Mouse (Mus musculus) left cerebral cortex, adult 11 months (tissue): ENCODE data around the gene Suv39h2.

Source experiments
- DNase-seq: peaks from one replicate; pipeline ENCODE4 v3.0.0; 2022; ENCODE audit warnings: low spot score

Gene Suv39h2

DNA sequence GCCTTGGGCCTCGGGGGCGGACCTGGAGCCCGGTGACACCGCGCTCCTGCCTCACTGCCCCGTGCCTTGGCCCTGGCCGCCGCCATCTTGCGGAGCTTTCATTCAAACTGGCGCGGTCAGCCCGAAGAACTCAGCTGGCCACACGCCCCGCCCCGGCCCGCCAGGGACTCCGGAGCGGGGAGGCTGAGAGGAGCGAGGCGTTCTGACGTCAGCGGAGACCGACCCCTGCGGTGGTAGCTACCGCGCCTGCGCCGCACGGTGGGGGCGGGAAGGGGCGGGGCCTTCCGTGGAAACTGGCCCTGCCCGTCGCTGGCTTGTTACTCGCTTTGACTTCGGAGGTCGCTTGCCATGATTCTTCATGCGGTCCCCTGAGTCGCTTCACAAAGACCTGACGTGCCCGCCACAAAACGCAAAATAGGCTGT is at the start of gene Suv39h2:
TSS of gene Suv39h2 (minus strand) at position 171 of the 423 bp plus-strand sequence.
- peak; percentile 86 for DNase-seq

DNA sequence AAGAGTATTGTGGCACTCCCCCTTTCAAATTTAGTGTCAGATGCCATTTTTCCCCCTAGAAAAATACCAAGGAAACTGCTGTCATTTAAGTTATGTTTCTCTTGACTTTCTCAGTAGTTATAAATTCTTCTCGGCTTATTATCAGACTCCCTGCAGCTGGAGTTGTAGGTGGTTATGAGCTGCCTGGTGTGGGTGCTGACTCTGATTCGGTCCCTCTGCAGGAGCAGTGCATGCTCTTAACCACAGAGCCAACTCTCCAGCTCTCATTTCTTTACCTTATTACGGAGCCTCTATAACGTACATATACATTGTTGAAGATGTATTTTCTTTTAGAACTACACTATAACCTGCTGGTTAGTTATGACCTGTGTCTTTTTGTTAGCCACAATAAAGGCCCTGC is 47.7 kb upstream of the Suv39h2 start:
- DNase-seq: no peak

DNA sequence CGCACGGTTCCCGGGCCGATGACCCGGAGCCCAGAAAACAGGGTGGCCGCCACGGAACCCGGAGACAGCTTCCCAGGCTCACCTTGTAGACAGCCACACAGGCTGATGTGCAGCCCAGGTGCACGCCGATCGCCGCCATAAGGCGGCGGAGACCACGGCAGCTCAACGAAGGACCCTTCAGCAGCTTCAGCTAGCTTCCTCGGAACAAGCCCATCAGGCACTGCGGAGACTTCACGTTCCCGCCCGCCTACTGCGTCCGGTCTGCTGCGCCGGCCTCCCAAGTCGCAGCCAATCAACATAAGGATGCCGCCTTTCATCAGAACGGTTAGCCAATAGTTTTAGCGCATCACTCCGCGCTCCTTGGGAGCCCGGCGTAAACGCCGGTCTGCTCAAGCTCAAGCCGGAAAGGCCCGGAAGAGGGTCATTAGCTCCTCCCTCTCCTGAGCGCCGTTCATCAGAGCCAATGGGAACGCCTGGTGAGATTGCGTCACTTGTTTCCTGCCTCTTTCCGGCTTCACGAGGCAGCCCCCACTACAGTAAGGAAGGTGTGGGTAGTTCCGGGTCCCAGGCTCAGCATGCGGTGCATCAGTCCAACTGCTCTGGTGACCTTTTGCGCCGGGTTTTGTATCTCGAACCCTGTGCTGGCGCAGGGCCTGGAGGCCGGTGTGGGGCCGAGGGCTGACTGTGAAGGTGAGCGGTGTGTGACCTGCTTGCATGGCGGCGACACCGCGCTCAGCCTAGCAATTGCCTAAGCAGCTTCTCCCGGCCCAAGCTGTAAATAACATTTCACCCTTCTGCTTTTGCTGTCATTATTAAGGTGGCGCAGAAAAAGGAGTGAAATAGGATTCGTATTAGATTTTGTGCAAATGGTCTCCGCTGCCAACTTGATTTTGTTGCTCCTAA is 38.0 kb upstream of the Suv39h2 start, which contains the start of the genes Gm45902, Hspa14 and Cdnf:
TSS of gene Gm45902 (minus strand) at position 239 of the 903 bp plus-strand sequence.
TSS of gene Hspa14 (minus strand) at position 263 of the 903 bp plus-strand sequence.
TSS of gene Cdnf (plus strand) at position 479 of the 903 bp plus-strand sequence.
- DNase-seq: peak; percentile 97

DNA sequence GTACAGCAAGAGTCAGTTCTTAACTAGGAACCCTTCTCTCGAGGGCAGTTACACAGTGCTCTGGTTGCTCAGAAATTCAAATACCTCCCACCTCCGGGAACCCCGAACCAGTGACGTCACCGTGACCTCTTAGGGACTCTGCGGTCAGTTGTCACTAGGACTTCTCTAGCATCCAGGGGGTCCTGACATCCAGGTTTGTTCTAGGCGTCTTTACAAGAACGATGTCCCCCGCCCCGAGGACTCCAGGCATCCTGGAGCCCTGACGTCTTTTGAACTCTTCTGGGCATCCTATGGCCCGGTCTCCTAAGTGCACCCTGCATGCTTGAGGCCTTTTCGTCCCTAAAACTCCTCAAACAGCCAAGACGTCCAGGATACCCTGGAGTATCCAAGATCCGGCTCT is 37.2 kb upstream of the Suv39h2 start:
- DNase-seq: peak; percentile 15

DNA sequence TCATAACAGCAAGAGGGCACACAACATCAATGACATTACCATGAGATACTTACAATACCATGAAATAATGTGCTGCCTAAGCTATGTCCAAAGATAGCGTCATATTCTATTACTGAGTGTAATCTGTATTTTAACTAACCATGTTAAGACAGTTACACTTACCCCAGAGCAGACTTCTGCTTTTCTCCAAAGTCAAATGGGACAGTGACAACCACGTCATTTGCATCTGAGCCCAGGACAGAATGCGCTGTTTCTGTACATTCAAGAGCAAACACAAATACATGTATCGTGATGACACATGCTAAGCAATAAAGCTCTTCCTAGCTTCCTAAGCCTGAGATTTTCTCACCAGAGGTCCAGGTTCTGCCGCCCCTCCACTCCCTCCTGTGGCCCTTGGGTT is 26.1 kb upstream of the Suv39h2 start:
- DNase-seq: no peak

DNA sequence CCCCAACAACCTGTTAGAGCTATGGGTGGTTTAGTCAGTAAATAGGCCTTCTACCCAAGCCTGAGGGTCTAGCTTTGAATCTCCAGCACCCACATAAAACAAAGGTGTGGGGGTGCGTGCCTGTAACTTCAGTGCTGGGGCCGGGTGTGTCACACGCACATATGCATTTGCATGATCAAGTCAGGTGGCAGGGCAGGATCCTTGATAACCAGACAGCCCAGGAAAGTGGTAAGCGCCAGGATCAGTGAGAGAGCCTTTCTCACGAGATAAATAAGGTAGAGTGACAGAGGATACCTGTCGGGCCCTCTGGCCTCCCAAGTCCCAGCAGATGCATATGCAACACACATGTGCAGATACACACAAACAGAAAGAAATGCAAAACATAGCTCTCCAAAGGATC is 24.7 kb upstream of the Suv39h2 start:
- DNase-seq: no peak

DNA sequence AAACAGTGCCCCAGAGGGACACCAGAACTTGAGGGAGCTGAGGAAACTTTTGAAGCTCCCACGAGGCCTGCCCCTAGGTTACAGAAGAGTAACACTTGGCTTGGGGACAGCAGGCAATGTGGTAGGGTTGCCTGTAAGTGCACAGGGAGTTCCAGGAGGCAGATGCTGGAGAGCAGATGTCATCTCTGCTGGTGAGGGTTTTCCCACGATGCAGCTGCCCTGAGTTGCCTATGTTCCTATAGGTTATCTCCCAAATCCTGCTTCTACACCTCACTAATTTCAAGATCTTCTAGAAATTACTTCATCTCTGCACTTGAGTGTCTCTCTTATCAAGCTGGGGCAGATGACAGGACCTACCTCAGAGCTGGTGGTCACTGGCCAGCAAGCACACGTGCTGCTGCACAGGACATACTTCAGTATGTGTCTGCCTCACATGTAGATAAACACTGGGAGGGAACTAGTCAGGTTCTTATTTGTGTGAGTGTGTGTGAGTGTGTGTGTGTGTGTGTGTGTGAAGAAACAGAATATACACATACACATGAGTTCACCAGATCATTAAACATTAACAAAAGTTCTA is 19.1 kb upstream of the Suv39h2 start:
- no peak for DNase-seq

DNA sequence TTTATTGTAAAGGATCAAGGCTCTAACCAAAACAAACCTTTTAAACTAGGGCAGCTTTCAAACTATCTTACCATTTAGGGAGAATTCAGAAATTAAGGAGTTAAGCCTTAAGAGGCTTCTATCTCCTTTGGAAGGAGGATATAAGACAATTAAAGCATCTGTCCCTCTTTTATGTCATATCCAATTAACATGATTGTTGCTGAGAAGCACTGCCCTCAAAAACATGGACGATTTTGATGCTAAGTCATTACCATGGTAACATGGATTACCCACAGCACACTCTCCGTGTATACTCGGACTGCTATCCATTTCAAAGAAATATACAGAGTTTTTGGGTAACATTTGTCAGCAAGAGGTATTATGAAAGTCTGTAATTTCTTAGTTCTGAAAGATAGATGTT is 15.0 kb upstream of the Suv39h2 start:
- no peak for DNase-seq

DNA sequence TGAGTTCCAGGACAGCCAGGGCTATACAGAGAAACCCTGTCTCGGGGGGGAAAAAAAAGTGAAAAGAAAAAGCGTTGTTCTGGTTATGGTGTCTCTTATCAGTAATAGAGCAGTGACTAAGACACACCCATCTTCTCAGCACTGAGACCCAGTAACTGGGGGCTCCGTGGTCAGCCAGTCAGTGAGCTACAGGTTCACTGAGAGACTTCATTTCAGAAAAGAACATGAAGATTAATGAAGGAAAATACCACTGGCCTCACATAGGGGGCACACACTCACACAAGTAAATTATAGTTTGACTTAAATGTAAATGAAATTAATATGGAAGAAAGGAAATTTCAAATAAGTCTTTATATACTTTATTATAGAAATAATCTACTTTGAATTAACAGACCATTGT is 5.4 kb upstream of the Suv39h2 start:
- no peak for DNase-seq

DNA sequence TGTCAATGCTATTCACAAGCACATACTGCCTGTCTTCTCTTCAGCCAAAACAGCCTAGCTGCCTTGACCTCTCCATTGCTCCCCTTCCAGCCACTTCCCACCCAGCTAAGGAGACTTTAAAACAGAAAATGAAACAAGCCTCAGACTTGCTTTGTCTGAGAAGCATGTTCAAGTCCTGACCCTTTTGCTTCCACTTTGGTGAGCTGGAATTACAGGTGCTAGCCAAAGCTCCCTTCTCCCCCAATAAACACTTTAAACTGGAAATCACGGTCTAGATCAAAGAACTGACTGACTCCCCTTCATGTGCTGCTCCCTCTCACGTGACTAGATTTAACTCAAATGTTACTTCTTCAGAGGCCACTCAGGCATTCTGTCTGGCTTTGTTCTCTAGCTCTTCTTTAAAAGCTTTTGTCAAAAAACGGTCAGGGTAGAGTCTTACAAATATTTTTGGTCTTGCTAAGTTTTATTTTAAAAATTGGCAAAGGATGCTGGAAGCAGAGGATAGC is 968 bp upstream of the Suv39h2 start:
- DNase-seq: no peak

DNA sequence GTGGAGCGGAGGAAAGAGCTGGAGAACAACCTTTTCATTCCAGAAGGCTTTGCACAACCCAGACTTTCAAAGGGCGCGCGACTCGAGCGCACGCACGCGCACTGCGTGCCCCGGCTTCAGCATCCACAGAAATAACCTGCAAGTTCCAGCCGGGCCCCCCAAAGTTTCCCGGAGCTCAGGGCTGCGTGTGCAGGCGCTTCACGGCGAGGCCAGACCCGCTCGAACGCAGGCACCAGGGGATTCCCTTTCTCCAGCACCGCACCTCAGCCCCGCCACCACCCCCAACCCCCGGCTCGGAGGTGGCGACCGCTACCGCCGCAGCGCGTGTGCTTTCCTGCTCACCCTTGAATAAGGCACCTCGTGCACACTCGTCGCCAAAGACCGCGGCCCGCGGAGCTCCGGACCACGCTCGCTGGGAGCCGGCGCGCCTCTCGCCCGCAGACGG is 448 bp downstream of the Suv39h2 start:
- peak; percentile 52 for DNase-seq

DNA sequence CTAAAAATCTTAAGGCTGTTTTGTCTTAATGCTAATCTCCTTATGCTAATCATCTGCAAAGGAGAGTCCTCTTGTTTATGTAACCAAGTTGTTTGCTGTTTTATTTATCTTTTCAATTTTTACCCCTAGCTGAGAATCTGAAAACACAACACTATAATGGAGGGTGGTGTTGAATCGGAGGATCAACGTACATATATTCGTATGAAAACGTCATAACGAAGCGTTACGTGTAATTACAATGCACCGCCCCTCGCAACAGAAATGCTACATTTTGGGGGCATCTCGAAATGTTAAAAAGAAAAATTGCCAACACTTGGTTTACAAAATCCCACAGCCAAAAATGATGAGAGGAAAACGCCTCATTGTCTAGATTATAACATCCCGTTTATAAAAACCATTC is 940 bp downstream of the Suv39h2 start:
- no peak for DNase-seq

DNA sequence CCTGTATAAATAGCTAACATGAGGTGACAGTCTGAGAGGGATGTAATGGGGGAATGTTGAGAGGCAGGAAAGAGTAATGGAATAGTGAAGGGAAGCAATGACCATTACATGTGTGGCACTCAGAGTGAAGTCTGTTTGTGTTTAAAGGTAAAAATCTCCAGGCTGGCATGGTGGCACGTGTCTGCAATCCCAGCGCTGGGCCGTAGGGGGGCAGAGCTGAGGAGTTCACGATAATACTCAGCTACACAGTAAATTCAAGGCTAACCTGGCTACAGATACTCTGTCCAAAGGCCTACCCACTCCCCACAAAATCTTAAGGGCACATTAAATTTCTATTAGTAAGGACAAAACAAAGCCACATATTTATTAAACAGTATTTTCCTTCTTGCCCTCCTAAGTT is 18.2 kb downstream of the Suv39h2 start:
- no peak for DNase-seq

DNA sequence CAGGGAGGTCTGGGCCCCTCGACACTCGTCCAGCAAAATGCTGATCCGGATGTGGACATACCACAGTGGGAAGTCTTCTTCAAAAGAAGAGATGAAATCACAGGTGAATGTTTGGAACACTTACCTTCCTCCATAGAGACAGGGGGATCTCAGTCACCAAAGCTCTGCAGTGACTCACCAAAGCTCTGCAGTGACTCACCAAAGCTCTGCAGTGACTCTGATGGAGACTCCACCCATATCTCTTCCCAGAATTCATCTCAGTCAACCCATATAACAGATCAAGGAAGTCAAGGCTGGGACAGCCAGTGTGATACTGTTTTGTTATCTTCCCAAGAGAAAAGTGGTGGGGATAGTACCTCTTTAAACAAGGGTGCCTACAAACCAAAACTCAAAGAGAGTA is 21.7 kb downstream of the Suv39h2 start:
- DNase-seq: no peak

DNA sequence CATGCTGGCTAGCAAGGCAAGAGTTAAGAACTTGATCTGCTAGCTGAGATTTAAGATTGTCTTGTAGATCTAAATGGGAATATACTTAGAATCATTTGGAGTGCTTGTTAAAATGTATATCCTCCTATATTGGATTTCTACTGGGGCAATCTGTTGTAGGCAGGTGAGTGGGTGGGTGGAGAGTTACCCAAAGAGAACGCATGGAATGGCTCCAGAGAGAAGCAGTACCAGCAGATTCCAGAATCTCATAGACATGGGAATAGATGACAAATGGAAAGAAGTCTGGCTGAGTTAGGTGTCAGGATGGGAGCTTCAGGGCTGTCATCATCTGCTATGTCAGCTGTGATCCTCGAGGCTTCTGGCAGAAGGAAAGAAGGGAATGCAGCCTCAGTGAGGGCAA is 25.4 kb downstream of the Suv39h2 start:
- DNase-seq: peak; percentile 46

DNA sequence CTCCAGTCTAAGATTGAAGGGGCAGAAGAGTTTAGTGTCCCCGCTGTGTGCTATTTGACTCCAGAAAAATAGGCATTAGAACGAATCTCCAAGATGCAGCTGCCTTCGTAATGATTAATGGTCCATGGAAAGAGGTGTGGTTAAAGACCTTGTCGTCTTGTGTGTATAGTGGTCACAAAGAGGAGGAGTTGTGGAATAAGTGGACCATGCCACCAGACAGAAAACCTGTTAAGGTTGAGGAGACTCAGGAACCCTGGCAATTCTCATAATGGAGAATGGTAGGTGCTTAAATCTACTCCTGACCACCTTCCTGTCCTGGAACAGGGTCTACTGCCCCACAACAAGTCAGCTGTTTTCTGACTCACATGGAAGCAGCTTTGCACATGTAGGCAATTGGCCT is 28.8 kb downstream of the Suv39h2 start:
- no peak for DNase-seq

DNA sequence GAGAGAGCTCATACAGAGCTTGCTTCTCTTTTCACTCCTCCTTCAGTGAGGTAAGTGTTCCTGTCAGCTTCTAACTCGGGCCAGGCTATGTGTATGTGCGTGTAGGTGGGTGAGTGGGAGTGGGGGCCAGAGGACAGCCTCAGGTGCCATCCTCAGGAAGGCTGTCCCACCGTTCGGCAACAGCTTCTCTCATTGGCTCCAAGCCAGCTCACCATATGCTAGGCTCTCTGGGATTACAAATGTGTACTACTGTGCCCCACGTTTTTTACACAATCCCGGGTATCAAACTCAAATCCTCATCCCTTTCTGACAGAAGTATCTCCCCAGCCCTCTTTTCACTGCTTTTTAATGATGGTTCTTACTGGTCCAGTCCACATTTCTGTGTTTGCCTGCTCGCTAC is 30.6 kb downstream of the Suv39h2 start:
- DNase-seq: no peak

DNA sequence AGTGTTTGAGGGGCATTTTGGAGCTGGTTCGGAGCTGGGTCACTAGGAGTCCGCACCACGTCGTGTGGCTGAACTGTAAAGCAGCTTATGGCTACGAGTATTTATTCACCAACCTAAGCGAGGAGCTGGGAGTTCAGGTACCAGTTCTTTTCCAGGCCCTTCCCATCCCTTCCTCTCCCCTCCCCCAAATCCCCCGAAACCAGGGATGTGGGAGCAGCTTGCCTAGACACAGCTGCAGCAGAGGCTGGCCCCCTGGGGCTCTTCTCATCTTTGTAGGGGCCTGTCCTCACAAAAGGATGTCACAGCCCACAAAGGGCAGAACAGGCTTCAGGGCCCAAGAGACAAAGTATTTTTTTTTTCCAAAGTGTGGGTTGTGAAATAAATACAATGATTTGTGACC is 36.9 kb downstream of the Suv39h2 start:
- no peak for DNase-seq

DNA sequence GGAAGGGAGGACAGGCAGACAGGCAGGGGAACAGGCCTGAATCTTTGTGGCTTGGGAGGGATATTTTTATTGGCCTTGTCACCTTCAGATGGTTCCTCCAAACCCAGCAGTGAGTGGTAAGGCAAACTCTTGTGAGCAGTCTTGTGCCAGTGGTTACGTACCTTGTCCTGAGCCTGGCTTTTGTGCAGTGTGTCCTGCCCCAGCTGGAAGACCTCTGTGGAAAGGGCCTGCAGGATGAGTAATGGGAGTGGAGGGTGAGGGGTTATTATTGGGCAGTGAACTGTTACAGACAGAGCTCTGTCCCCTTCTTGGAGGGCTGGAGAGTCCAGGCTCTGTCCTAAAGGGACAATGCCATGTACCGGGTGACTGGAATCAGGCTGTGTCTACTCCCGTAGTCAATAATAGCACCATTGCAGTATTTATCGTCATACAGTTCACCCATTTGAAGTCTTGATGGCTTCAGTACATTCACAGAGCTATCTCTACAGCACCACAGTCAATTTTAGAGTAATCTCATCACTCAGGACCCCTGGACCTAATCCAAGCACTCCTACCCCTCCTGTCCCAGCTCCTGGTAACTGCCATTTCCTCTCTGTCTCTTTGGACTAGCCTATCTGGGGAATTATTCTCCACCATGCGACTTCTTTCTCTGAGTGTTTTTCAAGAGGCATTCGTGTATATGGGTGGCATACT is 39.3 kb downstream of the Suv39h2 start:
- DNase-seq: no peak

DNA sequence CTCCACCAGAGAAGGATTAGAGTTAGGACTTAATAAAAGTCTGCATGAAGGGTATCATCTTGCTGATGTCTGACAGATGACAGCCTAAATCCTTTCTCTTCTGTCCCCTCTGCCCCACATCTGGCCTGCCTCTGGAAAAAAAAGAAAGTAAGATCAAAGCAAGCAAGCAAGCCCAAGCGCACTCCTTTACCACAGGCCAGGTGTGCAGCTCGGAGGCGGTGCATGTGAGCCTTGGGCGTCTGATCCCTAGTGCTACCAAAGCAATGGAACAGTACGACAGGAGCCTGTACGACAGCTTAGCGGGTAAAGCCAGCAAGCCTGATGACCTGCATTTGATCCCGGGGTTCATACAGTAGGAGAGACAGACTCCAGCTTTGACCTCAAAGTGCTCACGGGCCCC is 43.9 kb downstream of the Suv39h2 start:
- DNase-seq: no peak

DNA sequence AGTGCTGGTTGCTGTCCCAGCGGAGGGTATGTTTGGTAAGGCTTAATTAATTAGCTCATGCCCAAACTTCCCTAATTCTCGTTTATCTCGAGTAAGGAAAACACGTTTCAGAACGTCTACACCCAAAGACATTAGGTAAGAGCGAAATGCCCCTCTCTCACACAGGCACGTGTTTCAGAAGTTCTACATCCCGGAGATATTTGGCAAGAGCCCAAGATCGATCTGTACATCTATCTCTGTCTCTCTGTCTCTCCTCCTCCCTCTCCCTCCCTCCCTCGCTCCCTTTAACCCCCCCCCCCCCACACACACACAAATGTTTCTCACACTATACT is 50.3 kb downstream of the Suv39h2 start:
- DNase-seq: no peak

DNA sequence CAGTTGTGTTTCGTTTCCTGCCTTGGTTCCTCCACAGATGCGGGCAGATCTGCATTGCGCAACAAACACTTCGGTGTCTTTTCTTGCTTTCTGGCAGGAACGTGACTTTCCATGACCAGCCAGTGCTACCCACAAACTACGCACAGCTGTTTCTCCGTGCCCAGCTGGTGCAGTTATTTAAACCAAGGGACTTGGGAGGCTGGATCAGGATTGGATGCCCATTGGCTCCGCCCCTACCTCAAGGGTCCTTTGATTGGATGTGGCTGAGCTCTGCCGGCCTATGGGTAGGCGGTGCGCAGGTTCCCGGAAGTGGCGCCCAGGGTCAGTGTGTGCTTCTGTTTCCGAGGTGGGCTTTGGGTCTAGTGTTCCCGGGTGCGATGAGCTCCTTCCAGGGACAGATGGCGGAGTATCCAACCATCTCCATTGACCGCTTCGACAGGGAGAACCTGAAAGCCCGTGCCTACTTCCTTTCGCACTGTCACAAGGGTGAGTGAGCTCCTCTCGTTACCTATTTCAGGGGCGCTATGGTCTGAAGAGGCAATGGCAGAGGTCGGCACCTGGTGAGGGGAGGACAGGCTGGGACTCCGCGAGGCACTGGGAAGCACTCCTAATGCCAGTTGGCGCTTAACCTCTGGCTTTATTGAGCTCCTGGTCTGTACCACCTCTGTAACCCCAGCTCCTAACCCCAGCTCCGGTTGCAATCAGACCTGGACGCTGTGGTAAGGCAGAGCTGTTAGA is 50.8 kb downstream of the Suv39h2 start, which contains the start of gene Dclre1c:
TSS of gene Dclre1c (plus strand) at position 291 of the 738 bp plus-strand sequence.
- DNase-seq: peak; percentile 92
